Mouse (Mus musculus) T-helper 1 cell (primary cell): ENCODE results near the gene Bmp2.

ENCODE experiments used
- in situ Hi-C: fragments of 300-600 bp; cut with MboI, MseI; formaldehyde crosslinking; loops from one replicate; pipeline ENCODE4 v1.15.1; 2025; ENCODE audit warnings: high pct_unique_total_duplicates

Bmp2 gene

GRCm38 (mm10) chr2:133552031-133552841, at the start of gene Bmp2:
Gene Bmp2, plus strand, starts transcription at chr2:133552159.
- in situ Hi-C loops = no loop called here

- in situ Hi-C loops = no loop called here
These were observed 46.3 kb upstream of the Bmp2 start for GRCm38 (mm10) chr2:133505678-133506077.

GRCm38 (mm10) chr2:133507045-133507444, 44.9 kb upstream of the Bmp2 start:
- in situ Hi-C loops = no loop called here

- in situ Hi-C loops = no loop called here
These were observed 42.8 kb upstream of the Bmp2 start for GRCm38 (mm10) chr2:133509141-133509540.

- in situ Hi-C loops = no loop called here
These were observed 40.8 kb upstream of the Bmp2 start for GRCm38 (mm10) chr2:133511011-133511779.

GRCm38 (mm10) chr2:133516331-133517046, 35.5 kb upstream of the Bmp2 start:
- in situ Hi-C loops = no loop called here

GRCm38 (mm10) chr2:133517867-133518266, 34.1 kb upstream of the Bmp2 start:
- in situ Hi-C loops = no loop called here

- in situ Hi-C loops = no loop called here
These were observed 30.8 kb upstream of the Bmp2 start for GRCm38 (mm10) chr2:133521193-133521592.

GRCm38 (mm10) chr2:133522121-133522520, 29.8 kb upstream of the Bmp2 start:
- in situ Hi-C loops = no loop called here

- in situ Hi-C loops = no loop called here
These were observed 26.3 kb upstream of the Bmp2 start for GRCm38 (mm10) chr2:133525621-133526181.

- in situ Hi-C loops = no loop called here
These were observed 22.6 kb upstream of the Bmp2 start for GRCm38 (mm10) chr2:133529396-133529795.

- in situ Hi-C loops = no loop called here
These were observed 18.9 kb upstream of the Bmp2 start for GRCm38 (mm10) chr2:133533073-133533472.

- in situ Hi-C loops = no loop called here
These were observed 16.5 kb upstream of the Bmp2 start for GRCm38 (mm10) chr2:133535481-133535880.

- in situ Hi-C loops = no loop called here
These were observed 15.1 kb upstream of the Bmp2 start for GRCm38 (mm10) chr2:133536812-133537211.

GRCm38 (mm10) chr2:133540702-133541101, 11.3 kb upstream of the Bmp2 start:
- in situ Hi-C loops = no loop called here

GRCm38 (mm10) chr2:133550238-133550682, 1.7 kb upstream of the Bmp2 start:
- in situ Hi-C loops = no loop called here

- in situ Hi-C loops = no loop called here
These were observed 995 bp downstream of the Bmp2 start for GRCm38 (mm10) chr2:133552842-133553465.

- in situ Hi-C loops = no loop called here
These were observed 1.9 kb downstream of the Bmp2 start for GRCm38 (mm10) chr2:133553911-133554285.

- in situ Hi-C loops = no loop called here
These were observed 2.5 kb downstream of the Bmp2 start for GRCm38 (mm10) chr2:133554286-133555021.

GRCm38 (mm10) chr2:133564248-133564886, 12.4 kb downstream of the Bmp2 start:
- in situ Hi-C loops = no loop called here
